Mouse (Mus musculus) heart, embryonic 12.5 days (tissue): ENCODE measurements at regions not wholly inside any gene's neighbourhood (a gene's known extent, or its start where the extent isn't known, plus 50 kb on each side); places are given as distances from the start of the nearest gene placed in this dataset.

ENCODE experiments used
- ATAC-seq: fragments of 200-750 bp; cut with Nextera tagmentation; 2 replicates; pipeline ENCODE4 v1.8.0; 2017; ENCODE audit warnings: moderate TSS enrichment, moderate library complexity; ENCODE audit not compliant: insufficient number of reproducible peaks, low FRiP score
- H3K27ac ChIP-seq: fragments of 300-500 bp; sonication (generic); 2 replicates; pipeline ENCODE4 v1.5.1; 2016; ENCODE audit warnings: mild to moderate bottlenecking, moderate library complexity; ENCODE audit not compliant: poor library complexity, severe bottlenecking
- H3K27me3 ChIP-seq: fragments of 300-500 bp; sonication (generic); replicated peaks from 2 replicates; pipeline ENCODE4 v1.6.1; 2016; ENCODE audit warnings: mild to moderate bottlenecking, moderate library complexity
- H3K36me3 ChIP-seq: fragments of 300-500 bp; sonication (generic); 2 replicates; pipeline ENCODE4 v1.6.1; 2016; ENCODE audit warnings: mild to moderate bottlenecking, moderate library complexity
- H3K4me1 ChIP-seq: fragments of 300-500 bp; sonication (generic); replicated peaks from 2 replicates; pipeline ENCODE4 v1.6.1; 2016; ENCODE audit warnings: mild to moderate bottlenecking
- H3K4me2 ChIP-seq: fragments of 300-500 bp; sonication (generic); 2 replicates; pipeline ENCODE4 v1.6.1; 2016; ENCODE audit warnings: mild to moderate bottlenecking, moderate library complexity
- H3K4me3 ChIP-seq: fragments of 300-500 bp; sonication (generic); 2 replicates; pipeline ENCODE4 v1.5.1; 2016; ENCODE audit warnings: mild to moderate bottlenecking
- H3K9ac ChIP-seq: fragments of 300-500 bp; sonication (generic); 2 replicates; pipeline ENCODE4 v1.6.1; 2016; ENCODE audit warnings: mild to moderate bottlenecking, moderate library complexity
- H3K9me3 ChIP-seq: fragments of 300-500 bp; sonication (generic); replicated peaks from 2 replicates; pipeline ENCODE4 v1.6.1; 2016; ENCODE audit warnings: mild to moderate bottlenecking, moderate library complexity
- WGBS: fragments of 180-500 bp; shearing (Covaris S2); methylation state at CpG from one replicate; pipeline ENCODE4 v1.1.7; 2016; 5-methylcytosine and 5-hydroxymethylcytosine counted together

- no peaks in the 10 kb centered on the region for H3K36me3 ChIP-seq
- H3K4me2 ChIP-seq: no peak overlapping the region
- no peak overlapping the region for H3K4me3 ChIP-seq
- no peaks in the 10 kb centered on the region for H3K9me3 ChIP-seq
- 49% methylated on average over 10 of the region's 10 CpGs for WGBS
- no peak overlapping the region for H3K9ac ChIP-seq
- no peak for ATAC-seq
- H3K27ac ChIP-seq: no peak overlapping the region
- no peaks in the 10 kb centered on the region for H3K27me3 ChIP-seq
- peaks cover 45% of the 10 kb centered on the region for H3K4me1 ChIP-seq
Observed at GRCm38 (mm10) chr13:37598165-37598775, 179.9 kb upstream of the Rreb1 start.

DNA sequence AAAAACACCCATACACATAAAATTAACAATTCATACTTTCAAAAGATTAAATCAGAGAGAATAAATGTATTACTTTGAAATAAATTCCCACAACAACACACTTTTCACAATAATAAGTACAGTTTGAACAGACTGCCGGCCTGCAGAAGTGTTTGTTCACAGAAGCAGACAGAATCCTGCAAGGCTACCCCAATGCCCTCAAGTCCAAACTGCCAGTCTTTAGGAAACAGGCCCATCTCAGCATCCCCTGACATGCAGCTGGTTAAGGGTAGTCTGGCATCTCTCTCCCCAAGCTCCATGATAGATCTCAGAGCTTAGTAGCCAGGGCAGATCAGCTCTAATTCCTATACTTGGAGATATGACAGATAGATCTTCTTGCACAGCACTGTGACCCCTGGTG, 178.5 kb upstream of the Rreb1 start:
- WGBS: 91% methylated on average over 1 of the region's 1 CpGs
- Histone ChIP-seq H3K4me2 (no peak overlapping the region), H3K27ac (no peak overlapping the region), H3K4me3 (no peak overlapping the region), H3K4me1 (peaks cover 57% of the 10 kb centered on the region), H3K9me3 (no peaks in the 10 kb centered on the region), H3K9ac (no peak overlapping the region), H3K36me3 (no peaks in the 10 kb centered on the region), H3K27me3 (no peaks in the 10 kb centered on the region)
- ATAC-seq: no peak

DNA sequence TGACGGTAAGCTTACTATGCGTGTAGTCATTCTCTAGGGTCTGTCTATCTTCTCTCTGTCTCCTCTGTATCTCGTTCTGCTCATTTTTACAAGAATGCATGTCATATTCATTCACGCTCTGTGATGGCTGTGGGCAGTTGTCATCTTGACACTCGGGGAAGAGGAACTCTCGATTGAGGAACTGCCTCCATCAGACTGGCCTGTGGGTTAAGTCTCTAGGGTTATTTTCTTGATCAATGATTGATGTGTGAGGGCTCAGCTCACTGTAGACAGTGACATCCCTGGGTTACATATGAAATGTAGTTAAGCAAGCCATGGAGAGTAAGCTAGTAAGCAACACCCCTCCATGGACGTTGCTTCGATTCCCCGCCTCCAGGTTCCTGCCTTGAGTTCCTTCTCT, 178.0 kb upstream of the Rreb1 start:
- no peaks in the 10 kb centered on the region for H3K9me3 ChIP-seq

GRCm38 (mm10) chr13:37601068-37601467, 177.1 kb upstream of the Rreb1 start:
- ATAC-seq: no peak
- 65% methylated on average over 7 of the region's 7 CpGs for WGBS
- no peaks in the 10 kb centered on the region for H3K36me3 ChIP-seq
- H3K27me3 ChIP-seq: no peaks in the 10 kb centered on the region
- H3K9me3 ChIP-seq: no peaks in the 10 kb centered on the region
- no peak overlapping the region for H3K4me3 ChIP-seq
- no peak overlapping the region for H3K9ac ChIP-seq
- H3K4me2 ChIP-seq: no peak overlapping the region
- H3K4me1 ChIP-seq: peaks cover 54% of the 10 kb centered on the region
- H3K27ac ChIP-seq: no peak overlapping the region

More for the DNA sequence above, 178.0 kb upstream of the Rreb1 start:
- H3K36me3 ChIP-seq: no peaks in the 10 kb centered on the region
- no peaks in the 10 kb centered on the region for H3K27me3 ChIP-seq
- H3K4me1 ChIP-seq: peaks cover 58% of the 10 kb centered on the region
- ATAC-seq: no peak
- H3K9ac ChIP-seq: no peak overlapping the region
- H3K4me3 ChIP-seq: no peak overlapping the region
- no peak overlapping the region for H3K4me2 ChIP-seq
- no peak overlapping the region for H3K27ac ChIP-seq
- WGBS: 82% methylated on average over 9 of the region's 9 CpGs

- Histone ChIP-seq H3K4me2 (peak overlapping the region; percentile 42), H3K9ac (no peak overlapping the region), H3K9me3 (no peaks in the 10 kb centered on the region), H3K27me3 (no peaks in the 10 kb centered on the region), H3K27ac (peak overlapping the region; percentile 28; the same call in 1 of the 2 replicates), H3K4me3 (no peak overlapping the region), H3K36me3 (no peaks in the 10 kb centered on the region), H3K4me1 (peaks cover 54% of the 10 kb centered on the region)
- ATAC-seq: peak; percentile 85
- 9% methylated on average over 4 of the region's 4 CpGs for WGBS
Observed at GRCm38 (mm10) chr13:37602256-37602655, 175.9 kb upstream of the Rreb1 start.

DNA sequence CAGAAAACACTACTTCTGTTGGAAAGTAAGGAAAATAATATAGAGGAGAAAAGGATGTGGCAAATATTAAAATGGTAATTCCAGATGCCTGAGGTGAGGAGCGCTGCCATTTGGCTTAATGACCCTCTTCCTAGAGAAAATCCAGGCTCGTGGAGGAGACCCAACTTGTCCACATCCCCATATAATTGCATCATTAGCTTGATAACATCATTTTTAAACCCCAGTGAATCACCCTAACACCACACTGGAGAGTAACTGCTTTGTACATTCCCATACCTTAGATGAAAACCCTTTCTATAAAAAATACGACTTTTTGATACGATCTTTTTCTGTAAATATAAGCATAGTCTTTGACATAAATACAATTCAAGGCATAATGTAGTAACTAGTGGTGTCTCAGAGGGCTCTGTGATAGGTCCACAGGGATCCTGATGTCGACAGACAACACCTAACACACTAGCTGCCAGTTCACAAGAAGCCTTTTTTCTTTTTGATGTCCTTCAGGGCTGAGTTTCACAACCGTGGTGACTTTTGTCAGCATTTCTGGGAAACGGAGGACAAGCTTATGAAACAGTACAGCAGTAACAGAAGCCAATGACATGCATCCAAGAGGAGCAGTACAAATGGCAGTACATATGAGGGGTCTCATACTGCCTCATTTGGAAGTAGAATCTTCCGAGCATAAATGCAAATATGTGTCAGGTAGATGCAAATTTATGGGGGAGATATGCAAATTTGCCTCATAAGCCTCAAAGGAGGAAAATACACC, 174.8 kb upstream of the Rreb1 start:
- Histone ChIP-seq H3K4me1 (peaks cover 45% of the 10 kb centered on the region), H3K36me3 (no peaks in the 10 kb centered on the region), H3K27me3 (no peaks in the 10 kb centered on the region), H3K9ac (no peak overlapping the region), H3K4me3 (no peak overlapping the region), H3K4me2 (no peak overlapping the region), H3K9me3 (no peaks in the 10 kb centered on the region), H3K27ac (no peak overlapping the region)
- ATAC-seq: no peak
- WGBS: 68% methylated on average over 8 of the region's 8 CpGs

DNA sequence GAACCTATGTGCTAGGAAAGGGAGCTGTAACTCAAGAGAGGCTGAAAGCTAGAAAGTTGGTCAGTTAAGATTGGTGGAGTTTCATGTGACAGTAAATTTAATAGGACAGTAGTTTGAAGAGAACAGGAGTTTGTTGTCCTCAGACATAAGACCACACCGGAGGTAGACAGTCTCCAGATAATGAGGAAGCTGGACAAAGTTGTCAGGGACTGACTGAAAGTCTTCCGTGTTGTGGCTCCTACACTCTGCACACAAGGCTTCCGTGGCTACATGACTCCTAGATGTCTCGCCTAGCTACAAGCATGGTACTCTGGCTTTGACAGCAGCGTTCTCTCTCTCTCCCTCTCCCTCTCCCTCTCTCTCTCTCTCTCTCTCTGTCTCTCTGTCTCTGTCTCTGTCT, 171.9 kb upstream of the Rreb1 start:
- ATAC-seq: no peak
- H3K36me3 ChIP-seq: no peaks in the 10 kb centered on the region
- no peaks in the 10 kb centered on the region for H3K27me3 ChIP-seq
- no peak overlapping the region for H3K9ac ChIP-seq
- no peak overlapping the region for H3K4me3 ChIP-seq
- peaks cover 30% of the 10 kb centered on the region for H3K4me1 ChIP-seq
- H3K4me2 ChIP-seq: no peak overlapping the region
- no peaks in the 10 kb centered on the region for H3K9me3 ChIP-seq
- 77% methylated on average over 5 of the region's 5 CpGs for WGBS
- H3K27ac ChIP-seq: no peak overlapping the region

DNA sequence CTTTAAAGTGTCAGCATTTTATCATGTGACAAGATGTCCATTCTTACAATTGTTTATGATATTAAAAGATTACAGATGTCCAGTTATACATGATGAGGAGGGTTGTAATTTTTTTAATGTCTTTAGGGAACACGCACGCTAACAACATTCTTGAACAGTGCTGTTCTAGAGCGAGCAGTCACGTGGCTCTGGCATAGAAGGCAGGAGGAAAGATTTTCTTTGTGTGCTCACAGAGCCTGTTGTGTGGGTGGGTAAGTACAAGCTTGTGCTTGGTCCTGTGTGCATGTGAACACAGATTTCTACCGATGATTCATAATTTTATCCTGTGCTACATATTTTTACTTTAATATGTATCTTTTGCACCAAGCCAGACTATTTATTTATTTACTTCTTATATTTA, 169.1 kb upstream of the Rreb1 start:
- no peak overlapping the region for H3K27ac ChIP-seq
- no peaks in the 10 kb centered on the region for H3K27me3 ChIP-seq
- no peak overlapping the region for H3K4me3 ChIP-seq
- ATAC-seq: no peak
- peaks cover 9% of the 10 kb centered on the region for H3K4me1 ChIP-seq
- no peaks in the 10 kb centered on the region for H3K9me3 ChIP-seq
- WGBS: 85% methylated on average over 5 of the region's 5 CpGs
- H3K4me2 ChIP-seq: no peak overlapping the region
- no peak overlapping the region for H3K9ac ChIP-seq
- H3K36me3 ChIP-seq: no peaks in the 10 kb centered on the region

GRCm38 (mm10) chr13:37611387-37611786, 166.8 kb upstream of the Rreb1 start:
- Histone ChIP-seq H3K4me3 (no peak overlapping the region), H3K9me3 (no peaks in the 10 kb centered on the region), H3K4me1 (no peaks in the 10 kb centered on the region), H3K9ac (no peak overlapping the region), H3K27me3 (no peaks in the 10 kb centered on the region), H3K27ac (no peak overlapping the region), H3K36me3 (no peaks in the 10 kb centered on the region), H3K4me2 (no peak overlapping the region)
- WGBS: 76% methylated on average over 3 of the region's 3 CpGs
- no peak for ATAC-seq

DNA sequence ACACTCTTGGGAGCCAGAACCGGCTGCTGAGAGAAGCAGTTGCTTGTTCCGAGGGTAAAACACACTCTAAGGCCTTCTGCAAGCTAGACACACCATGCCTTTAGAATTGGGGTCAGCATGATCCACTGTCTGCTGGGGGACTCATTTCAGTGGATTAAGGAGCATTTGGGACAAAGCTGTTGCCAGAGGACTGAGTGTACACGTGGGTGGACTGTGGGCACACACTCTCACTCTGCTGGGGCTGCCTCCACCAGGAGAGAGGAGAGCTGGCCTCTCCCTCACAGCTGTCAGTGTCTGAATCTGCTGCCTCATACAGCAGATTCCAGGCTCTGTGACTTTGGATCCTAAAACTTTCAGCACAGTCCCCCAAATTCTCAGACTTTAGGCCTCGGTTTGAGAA, 161.2 kb upstream of the Rreb1 start:
- Histone ChIP-seq H3K27me3 (no peaks in the 10 kb centered on the region), H3K4me1 (peaks cover 19% of the 10 kb centered on the region), H3K4me2 (no peak overlapping the region), H3K4me3 (no peak overlapping the region), H3K36me3 (no peaks in the 10 kb centered on the region), H3K27ac (no peak overlapping the region), H3K9me3 (no peaks in the 10 kb centered on the region), H3K9ac (no peak overlapping the region)
- WGBS: 77% methylated on average over 4 of the region's 4 CpGs
- no peak for ATAC-seq

GRCm38 (mm10) chr13:37619841-37620725, 158.1 kb upstream of the Rreb1 start:
- ATAC-seq: peak; percentile 69
- Histone ChIP-seq H3K9me3 (no peaks in the 10 kb centered on the region), H3K4me3 (no peak overlapping the region), H3K27ac (peak overlapping the region; percentile 43; the same call in 1 of the 2 replicates), H3K9ac (peak overlapping the region; percentile 30; the same call in 1 of the 2 replicates), H3K27me3 (no peaks in the 10 kb centered on the region), H3K4me2 (no peak overlapping the region), H3K36me3 (no peaks in the 10 kb centered on the region), H3K4me1 (peaks cover 25% of the 10 kb centered on the region)
- WGBS: 35% methylated on average over 11 of the region's 11 CpGs
